Mouse (Mus musculus) cerebellum, adult 2 months (tissue): ENCODE measurements around the gene Satb2.

ENCODE experiments used
- CTCF ChIP-seq: fragments of 200-500 bp; IDR thresholded peaks from 2 replicates; pipeline ENCODE4 v1.5.1; 2011; ENCODE audit warnings: low read depth, mild to moderate bottlenecking, control low read depth, low read length, moderate library complexity, borderline replicate concordance; ENCODE audit not compliant: insufficient read depth
- POLR2A ChIP-seq: fragments of 200-500 bp; IDR thresholded peaks from 2 replicates; pipeline ENCODE4 v1.6.1; 2011; ENCODE audit warnings: low read length, control low read depth, borderline replicate concordance; ENCODE audit not compliant: insufficient read depth

GRCm38 (mm10) chr1:56748876-56749493 lies 229.5 kb downstream of the Satb2 start:
- TF ChIP-seq CTCF (no peak), POLR2A (no peak)
